Mouse (Mus musculus) C2C12 (cell line): ENCODE results near the gene Slc25a36.

Experiments used
- CEBPB ChIP-seq: IDR thresholded peaks from one replicate; pipeline ENCODE4 v1.6.1; 2011; ENCODE audit warnings: low read depth, mild to moderate bottlenecking, control low read depth, moderate library complexity
- CTCF ChIP-seq: IDR thresholded peaks from one replicate; pipeline ENCODE4 v1.5.1; 2011; ENCODE audit not compliant: control insufficient read depth, insufficient read depth, insufficient read length
- FOSL1 ChIP-seq: IDR thresholded peaks from one replicate; pipeline ENCODE4 v1.8.0; 2011; ENCODE audit warnings: mild to moderate bottlenecking, low read length; ENCODE audit not compliant: poor library complexity, insufficient read depth, severe bottlenecking

DNA sequence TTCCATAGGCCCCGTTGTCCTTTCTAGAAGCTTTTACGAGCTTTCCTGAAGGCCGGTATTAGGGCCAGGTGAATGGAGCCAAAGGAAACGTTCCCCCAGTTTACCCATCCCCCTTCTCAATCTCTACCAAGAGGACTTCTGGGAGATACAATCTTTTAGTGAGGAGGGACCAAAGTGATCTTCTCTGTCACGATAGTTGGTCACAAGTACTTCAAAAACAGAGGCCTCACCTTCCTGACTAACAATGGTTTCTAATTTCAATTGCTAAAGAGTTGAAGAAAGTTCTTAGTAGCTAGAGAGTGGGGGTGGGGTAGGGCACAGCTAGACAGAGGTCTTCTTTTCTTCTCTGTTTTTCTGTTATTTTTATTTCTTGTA, 2.6 kb upstream of the Slc25a36 start:
- TF ChIP-seq FOSL1 (no peak), CTCF (no peak), CEBPB (no peak)
